Mouse (Mus musculus) urinary bladder, postnatal 10 days (tissue): ENCODE measurements around the gene Zfp84.

ENCODE experiments used
- DNase-seq: peaks from one replicate; pipeline ENCODE4 v3.0.0; 2022; ENCODE audit warnings: low spot score

The Zfp84 gene

GRCm38 (mm10) chr7:29818619-29819254 lies 50.4 kb downstream of the Zfp84 start:
- DNase-seq = no peak

- no peak for DNase-seq
Observed at GRCm38 (mm10) chr7:29828001-29828400, 59.6 kb downstream of the Zfp84 start.
